Mouse (Mus musculus) E14TG2a.4 (cell line): ENCODE data around the gene Ppa1.

ENCODE experiments used
- CTCF ChIP-seq: conservative IDR thresholded peaks from 2 replicates; pipeline ENCODE4 v1.5.1; 2014; ENCODE audit warnings: low read length
- NANOG ChIP-seq: IDR thresholded peaks from 2 replicates; pipeline ENCODE4 v1.6.1; 2014; ENCODE audit warnings: borderline replicate concordance, low read length, mixed read lengths

- no peak for TF ChIP-seq CTCF
- TF ChIP-seq NANOG, result no peak
Observed at GRCm38 (mm10) chr10:61599556-61600114, 48.7 kb upstream of the Ppa1 start.
